Mouse (Mus musculus) G1E (cell line): Measurements from ENCODE around the gene Pa2g4.

ENCODE experiments used
- CTCF ChIP-seq: IDR thresholded peaks from 2 replicates; pipeline ENCODE4 v1.5.1; 2012; ENCODE audit warnings: low read depth, low read length, inconsistent platforms, mixed read lengths
- GATA1 ChIP-seq: IDR thresholded peaks from 2 replicates; pipeline ENCODE4 v1.6.1; 2012; ENCODE audit warnings: borderline replicate concordance, low read length, inconsistent platforms, mixed read lengths

DNA sequence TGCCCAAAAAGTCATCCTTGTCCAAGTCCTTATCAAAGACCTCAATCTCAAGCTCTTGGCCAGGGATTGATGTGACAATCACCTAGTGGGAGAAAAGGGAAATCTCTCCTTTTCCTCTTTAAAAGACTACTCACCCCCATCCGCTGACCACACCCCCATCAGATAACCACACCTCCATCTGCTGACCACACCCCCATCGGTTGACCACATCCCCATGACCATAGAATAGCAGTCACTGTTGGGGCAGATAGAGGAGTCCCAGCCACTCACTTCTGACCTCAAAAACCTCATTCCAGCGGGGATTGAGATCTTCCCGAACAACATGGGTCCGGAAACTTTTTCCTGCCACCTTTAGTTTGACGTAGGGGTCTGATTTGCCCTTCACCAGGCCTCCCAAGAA is 49.1 kb downstream of the Pa2g4 start:
- TF ChIP-seq GATA1 (no peak), CTCF (no peak)
